Mouse (Mus musculus) thymus, postnatal 4 days (tissue): Measurements from ENCODE around the gene Cd200.
A peak's percentile ranks its signal among the peaks of the same experiment; 100 is the strongest.
"Not testable (repeated sequence)": the region's sequence is repeated elsewhere in the genome, so short reads cannot be mapped to it uniquely, and the experiment has no call there.

ENCODE experiments used
- DNase-seq: peaks from one replicate; pipeline ENCODE4 v3.0.0; 2021

The Cd200 gene

GRCm38 (mm10) chr16:45376812-45377211 is 32.0 kb downstream of the Cd200 start:
- DNase-seq: no peak

GRCm38 (mm10) chr16:45376294-45376693 is 32.6 kb downstream of the Cd200 start:
- no peak for DNase-seq

- DNase-seq: no peak
Measured at GRCm38 (mm10) chr16:45375506-45376225, 33.2 kb downstream of the Cd200 start.

GRCm38 (mm10) chr16:45374074-45374473 is 34.8 kb downstream of the Cd200 start:
- DNase-seq: no peak

- DNase-seq: no peak
Measured at GRCm38 (mm10) chr16:45371076-45371475, 37.8 kb downstream of the Cd200 start.

- no peak for DNase-seq
Measured at GRCm38 (mm10) chr16:45369285-45369965, 39.4 kb downstream of the Cd200 start.

GRCm38 (mm10) chr16:45366111-45366510 is 42.7 kb downstream of the Cd200 start:
- DNase-seq: no peak

GRCm38 (mm10) chr16:45365353-45365752 is 43.5 kb downstream of the Cd200 start:
- no peak for DNase-seq

GRCm38 (mm10) chr16:45364627-45365026 is 44.2 kb downstream of the Cd200 start:
- DNase-seq: no peak

- DNase-seq: no peak
Measured at GRCm38 (mm10) chr16:45363480-45364045, 45.3 kb downstream of the Cd200 start.

GRCm38 (mm10) chr16:45361450-45361849 is 47.4 kb downstream of the Cd200 start:
- no peak for DNase-seq

- DNase-seq: not testable (repeated sequence)
Measured at GRCm38 (mm10) chr16:45358441-45358840, 50.4 kb downstream of the Cd200 start.

GRCm38 (mm10) chr16:45357134-45357533 is 51.7 kb downstream of the Cd200 start:
- no peak for DNase-seq

GRCm38 (mm10) chr16:45352875-45353274 is 56.0 kb downstream of the Cd200 start:
- DNase-seq: no peak

GRCm38 (mm10) chr16:45350767-45351166 is 58.1 kb downstream of the Cd200 start:
- no peak for DNase-seq

- DNase-seq: no peak
Measured at GRCm38 (mm10) chr16:45349523-45350298, 59.1 kb downstream of the Cd200 start.

GRCm38 (mm10) chr16:45348238-45348637 is 60.6 kb downstream of the Cd200 start:
- DNase-seq: not testable (repeated sequence)

- no peak for DNase-seq
Measured at GRCm38 (mm10) chr16:45346930-45347387, 61.9 kb downstream of the Cd200 start.

- no peak for DNase-seq
Measured at GRCm38 (mm10) chr16:45346367-45346766, 62.5 kb downstream of the Cd200 start.

GRCm38 (mm10) chr16:45344879-45345278 is 64.0 kb downstream of the Cd200 start:
- no peak for DNase-seq

GRCm38 (mm10) chr16:45336478-45336877 is 72.4 kb downstream of the Cd200 start:
- DNase-seq: no peak

GRCm38 (mm10) chr16:45334891-45335290 is 74.0 kb downstream of the Cd200 start:
- peak; percentile 39 for DNase-seq

GRCm38 (mm10) chr16:45334376-45334765 is 74.5 kb downstream of the Cd200 start:
- peak; percentile 37 for DNase-seq
